In genomic region chr19:6985951-6986708, GRCm38 (mm10) we compare ENCODE assay signal across 8 mouse cellular contexts. TPM values are rescaled to one million over a fixed set of nuclear protein-coding genes. Genes with fewer than 3 reads are reported as not detected.
A peak's percentile ranks its signal among the peaks of the same experiment; 100 is the strongest.
DNase-seq lines count a peak whose midpoint lies in the region; ATAC-seq and TF ChIP-seq lines count a peak whose summit lies in the region.

No protein-coding gene starts in this region.

- no peaks in the 10 kb centered on the region for H3K27me3 ChIP-seq in liver, embryonic 11.5 days (replicated peaks; ENCODE audit: control insufficient read depth, insufficient read depth, low read length)
- no peaks in the 10 kb centered on the region for H3K27me3 ChIP-seq in erythroblast, embryonic 14.5 days (ENCODE audit: control insufficient read depth)
- no peaks in the 10 kb centered on the region for H3K27me3 ChIP-seq in intestine, postnatal 0 days (replicated peaks; ENCODE audit: control insufficient read depth, insufficient read depth, low read length)
- H3K27me3 ChIP-seq in neural tube, embryonic 13.5 days: no peaks in the 10 kb centered on the region

- peak overlapping the region; percentile 89 for H3K4me2 ChIP-seq in liver, embryonic 11.5 days
- peak overlapping the region; percentile 95 for H3K4me2 ChIP-seq in intestine, postnatal 0 days (replicated peaks; ENCODE audit: low read depth)
- peak overlapping the region; percentile 87 for H3K4me2 ChIP-seq in neural tube, embryonic 13.5 days

- WGBS in liver, embryonic 11.5 days: 60% methylated on average over 10 of the region's 10 CpGs
- WGBS in intestine, postnatal 0 days: 65% methylated on average over 10 of the region's 10 CpGs
- WGBS in neural tube, embryonic 13.5 days: 75% methylated on average over 10 of the region's 10 CpGs

- H3K4me3 ChIP-seq in liver, embryonic 11.5 days (ENCODE audit: low read depth, low read length): peak overlapping the region; percentile 83
- H3K4me3 ChIP-seq in erythroblast, embryonic 14.5 days (replicated peaks): peak overlapping the region; percentile 66
- peak overlapping the region; percentile 78 for H3K4me3 ChIP-seq in intestine, postnatal 0 days (ENCODE audit: low read depth, low read length)
- H3K4me3 ChIP-seq in neural tube, embryonic 13.5 days: peak overlapping the region; percentile 78

- ATAC-seq in liver, embryonic 11.5 days (replicated peaks; ENCODE audit: low FRiP score): 0 out of 2 replicates have a peak, but pooled peaks have one; percentile 8
- ATAC-seq in intestine, postnatal 0 days: no peak
- ATAC-seq in neural tube, embryonic 13.5 days (ENCODE audit: low read depth): no peak
- ATAC-seq in monocyte, adult 5-6 weeks (replicated peaks; ENCODE audit: insufficient number of reproducible peaks, low FRiP score, low TSS enrichment, poor library complexity, severe bottlenecking): no peak

- TF ChIP-seq CTCF in intestine, postnatal 0 days (IDR thresholded peaks at IDR 0.05; ENCODE audit: low read depth): no peak

- H3K4me1 ChIP-seq in liver, embryonic 11.5 days (replicated peaks; ENCODE audit: control insufficient read depth, insufficient read depth, low read length): peaks cover 16% of the 10 kb centered on the region
- peaks cover 52% of the 10 kb centered on the region for H3K4me1 ChIP-seq in erythroblast, embryonic 14.5 days (ENCODE audit: control insufficient read depth)
- H3K4me1 ChIP-seq in intestine, postnatal 0 days (replicated peaks; ENCODE audit: control insufficient read depth, insufficient read depth, low read length): no peaks in the 10 kb centered on the region
- H3K4me1 ChIP-seq in neural tube, embryonic 13.5 days (replicated peaks): peaks cover 25% of the 10 kb centered on the region

- peak overlapping the region; percentile 86 for H3K9ac ChIP-seq in liver, embryonic 11.5 days (ENCODE audit: low read depth, low read length)
- H3K9ac ChIP-seq in intestine, postnatal 0 days (ENCODE audit: low read depth, low read length): peak overlapping the region; percentile 77; the same call in 1 of the 2 replicates
- peak overlapping the region; percentile 93 for H3K9ac ChIP-seq in neural tube, embryonic 13.5 days

- H3K9me3 ChIP-seq in liver, embryonic 11.5 days (ENCODE audit: control insufficient read depth, low read length): no peaks in the 10 kb centered on the region
- no peaks in the 10 kb centered on the region for H3K9me3 ChIP-seq in erythroblast, embryonic 14.5 days (ENCODE audit: control insufficient read depth, low read length)
- H3K9me3 ChIP-seq in intestine, postnatal 0 days (ENCODE audit: control insufficient read depth): no peaks in the 10 kb centered on the region
- no peaks in the 10 kb centered on the region for H3K9me3 ChIP-seq in neural tube, embryonic 13.5 days

- H3K36me3 ChIP-seq in liver, embryonic 11.5 days (ENCODE audit: control insufficient read depth, insufficient read depth, low read length): peaks cover 12% of the 10 kb centered on the region; the same call in 1 of the 2 replicates
- peaks cover 38% of the 10 kb centered on the region for H3K36me3 ChIP-seq in erythroblast, embryonic 14.5 days (ENCODE audit: control insufficient read depth)
- H3K36me3 ChIP-seq in intestine, postnatal 0 days (ENCODE audit: control insufficient read depth, insufficient read depth): peaks cover 10% of the 10 kb centered on the region; the same call in 1 of the 2 replicates
- H3K36me3 ChIP-seq in neural tube, embryonic 13.5 days: peaks cover 31% of the 10 kb centered on the region

- no peak overlapping the region for H3K27ac ChIP-seq in liver, embryonic 11.5 days (ENCODE audit: low read depth, low read length)
- H3K27ac ChIP-seq in intestine, postnatal 0 days (ENCODE audit: low read depth, low read length): no peak overlapping the region
- 0 out of 2 replicates have a peak overlapping the region, but pooled peaks have one; percentile 84 for H3K27ac ChIP-seq in neural tube, embryonic 13.5 days (replicated peaks)

- no peak for DNase-seq in liver, embryonic 11.5 days (ENCODE audit: low spot score)
- DNase-seq in liver: no peak
- no peak for DNase-seq in adipocyte (ENCODE audit: low spot score)
- DNase-seq in ovary, postnatal 36 days (ENCODE audit: low spot score): no peak

RNA-seq across cellular contexts. Expression of gene Vegfb, which starts 1.3 kb away (rescaled TPM):
- 24.3 and 28.8 TPM in 2 replicates for polyA plus RNA-seq in liver, embryonic 11.5 days (2014; fragmentation: Nextera tagmentation; extraction: Ambion mirVana)
- 2.3 and 2.7 TPM in 2 replicates for polyA plus RNA-seq in erythroblast, embryonic 14.5 days (2012)
- 23.2 and 25.2 TPM in 2 replicates for polyA plus RNA-seq in intestine, postnatal 0 days (2015; fragmentation: Nextera tagmentation; extraction: Ambion mirVana)
- 37.2 and 39.3 TPM in 2 replicates for polyA plus RNA-seq in neural tube, embryonic 13.5 days (2015; fragmentation: Nextera tagmentation; extraction: Ambion mirVana)
- total RNA-seq in monocyte, adult 5-6 weeks (2017): 0.43 to 3.0 TPM (median 1.8 TPM) in 3 replicates

RNA-seq across cellular contexts. Expression of gene Fkbp2, which starts 5.8 kb away (rescaled TPM):
- polyA plus RNA-seq in liver, embryonic 11.5 days (2014; fragmentation: Nextera tagmentation; extraction: Ambion mirVana): 111 and 124 TPM in 2 replicates
- 24.5 and 29.1 TPM in 2 replicates for polyA plus RNA-seq in erythroblast, embryonic 14.5 days (2012)
- polyA plus RNA-seq in intestine, postnatal 0 days (2015; fragmentation: Nextera tagmentation; extraction: Ambion mirVana): 135 and 142 TPM in 2 replicates
- polyA plus RNA-seq in neural tube, embryonic 13.5 days (2015; fragmentation: Nextera tagmentation; extraction: Ambion mirVana): 104 and 120 TPM in 2 replicates
- 62.9 to 104 TPM (median 63.6 TPM) in 3 replicates for total RNA-seq in monocyte, adult 5-6 weeks (2017)

RNA-seq across cellular contexts. Expression of gene Dnajc4, which starts 6.2 kb away (rescaled TPM):
- polyA plus RNA-seq in liver, embryonic 11.5 days (2014; fragmentation: Nextera tagmentation; extraction: Ambion mirVana): 14.0 and 14.7 TPM in 2 replicates
- 3.8 and 5.5 TPM in 2 replicates for polyA plus RNA-seq in erythroblast, embryonic 14.5 days (2012)
- 32.3 and 35.1 TPM in 2 replicates for polyA plus RNA-seq in intestine, postnatal 0 days (2015; fragmentation: Nextera tagmentation; extraction: Ambion mirVana)
- 21.5 and 23.0 TPM in 2 replicates for polyA plus RNA-seq in neural tube, embryonic 13.5 days (2015; fragmentation: Nextera tagmentation; extraction: Ambion mirVana)
- 20.1 to 34.0 TPM (median 27.0 TPM) in 3 replicates for total RNA-seq in monocyte, adult 5-6 weeks (2017)

RNA-seq across cellular contexts. Expression of gene Nudt22, which starts 9.8 kb away (rescaled TPM):
- polyA plus RNA-seq in liver, embryonic 11.5 days (2014; fragmentation: Nextera tagmentation; extraction: Ambion mirVana): 15.9 and 16.9 TPM in 2 replicates
- 1.1 and 1.8 TPM in 2 replicates for polyA plus RNA-seq in erythroblast, embryonic 14.5 days (2012)
- 50.4 and 51.9 TPM in 2 replicates for polyA plus RNA-seq in intestine, postnatal 0 days (2015; fragmentation: Nextera tagmentation; extraction: Ambion mirVana)
- polyA plus RNA-seq in neural tube, embryonic 13.5 days (2015; fragmentation: Nextera tagmentation; extraction: Ambion mirVana): 22.6 and 25.8 TPM in 2 replicates
- total RNA-seq in monocyte, adult 5-6 weeks (2017): 8.8 to 12.2 TPM (median 9.7 TPM) in 3 replicates

RNA-seq across cellular contexts. Expression of gene Trpt1, which starts 9.8 kb away (rescaled TPM):
- polyA plus RNA-seq in liver, embryonic 11.5 days (2014; fragmentation: Nextera tagmentation; extraction: Ambion mirVana): 3.9 and 4.9 TPM in 2 replicates
- polyA plus RNA-seq in erythroblast, embryonic 14.5 days (2012): 0.10 and 0.16 TPM in 2 replicates
- polyA plus RNA-seq in intestine, postnatal 0 days (2015; fragmentation: Nextera tagmentation; extraction: Ambion mirVana): 7.6 and 10.2 TPM in 2 replicates
- polyA plus RNA-seq in neural tube, embryonic 13.5 days (2015; fragmentation: Nextera tagmentation; extraction: Ambion mirVana): 14.9 and 18.2 TPM in 2 replicates
- total RNA-seq in monocyte, adult 5-6 weeks (2017): 2.5 to 5.0 TPM (median 3.0 TPM) in 3 replicates
